ENCODE assay signal across 8 mouse cellular contexts in genomic region chr9:73112919-73113906, GRCm38 (mm10). TPM values are rescaled to one million over a fixed set of nuclear protein-coding genes. Genes with fewer than 3 reads are reported as not detected.
DNase-seq lines count a peak whose midpoint lies in the region; ATAC-seq lines count a peak whose summit lies in the region.

Gene Rsl24d1 (plus strand): TSS chr9:73113426.

- H3K36me3 ChIP-seq in embryonic facial prominence, embryonic 11.5 days (replicated peaks; ENCODE audit: control insufficient read depth, insufficient read depth, low read depth, low read length): peaks cover 3% of the 10 kb centered on the region
- H3K36me3 ChIP-seq in limb, embryonic 10.5 days: peaks cover 30% of the 10 kb centered on the region
- H3K36me3 ChIP-seq in midbrain, embryonic 13.5 days: peaks cover 27% of the 10 kb centered on the region

- peak; percentile 94 for ATAC-seq in embryonic facial prominence, embryonic 11.5 days (replicated peaks; ENCODE audit: insufficient number of reproducible peaks, low FRiP score, low TSS enrichment, low read depth)
- peak; percentile 96 for ATAC-seq in granulocyte monocyte progenitor cell, adult 5-6 weeks (replicated peaks; ENCODE audit: poor library complexity, severe bottlenecking)
- ATAC-seq in midbrain, embryonic 13.5 days: peak; percentile 99

- peak within 1 kb of the TSS; percentile 48; the same call in 1 of the 2 replicates for H3K27ac ChIP-seq in embryonic facial prominence, embryonic 11.5 days (replicated peaks; ENCODE audit: low read depth, low read length)
- peak within 1 kb of the TSS; percentile 84 for H3K27ac ChIP-seq in limb, embryonic 10.5 days
- H3K27ac ChIP-seq in midbrain, embryonic 13.5 days: peak within 1 kb of the TSS; percentile 80

- peak; percentile 62 to 77 for DNase-seq in urinary bladder, adult 18-20 months (ENCODE audit: low spot score in 2 of 2)
- no peak for DNase-seq in urinary bladder, postnatal 10 days (ENCODE audit: low spot score)
- peak; percentile 92 for DNase-seq in embryonic facial prominence, embryonic 11.5 days (ENCODE audit: low spot score)
- peak; percentile 91 for DNase-seq in kidney, adult 11 months
- DNase-seq in limb, embryonic 10.5 days (ENCODE audit: low spot score): peak; percentile 89
- DNase-seq in spleen, adult 12 weeks (ENCODE audit: low spot score): peak; percentile 66

- H3K9ac ChIP-seq in embryonic facial prominence, embryonic 11.5 days (replicated peaks; ENCODE audit: low read length): peak within 1 kb of the TSS; percentile 78
- H3K9ac ChIP-seq in midbrain, embryonic 13.5 days (replicated peaks): peak within 1 kb of the TSS; percentile 83

- peak within 1 kb of the TSS; percentile 96 for H3K4me3 ChIP-seq in embryonic facial prominence, embryonic 11.5 days (ENCODE audit: low read depth, low read length)
- H3K4me3 ChIP-seq in limb, embryonic 10.5 days: peak within 1 kb of the TSS; percentile 95
- peak within 1 kb of the TSS; percentile 97 for H3K4me3 ChIP-seq in midbrain, embryonic 13.5 days (replicated peaks)

- WGBS in embryonic facial prominence, embryonic 11.5 days: under 1% methylated on average over 64 of the region's 64 CpGs
- WGBS in limb, embryonic 10.5 days: under 1% methylated on average over 64 of the region's 64 CpGs
- WGBS in midbrain, embryonic 13.5 days: under 1% methylated on average over 64 of the region's 64 CpGs

- peak within 1 kb of the TSS; percentile 50 for H3K4me2 ChIP-seq in embryonic facial prominence, embryonic 11.5 days (ENCODE audit: low read depth, low read length)
- peak within 1 kb of the TSS; percentile 77 for H3K4me2 ChIP-seq in midbrain, embryonic 13.5 days (replicated peaks)

- no peaks in the 10 kb centered on the region for H3K4me1 ChIP-seq in embryonic facial prominence, embryonic 11.5 days (ENCODE audit: control insufficient read depth, insufficient read depth, low read length)
- H3K4me1 ChIP-seq in limb, embryonic 10.5 days: peaks cover 4% of the 10 kb centered on the region; the same call in 1 of the 2 replicates
- peaks cover 10% of the 10 kb centered on the region for H3K4me1 ChIP-seq in midbrain, embryonic 13.5 days (replicated peaks)

- H3K27me3 ChIP-seq in embryonic facial prominence, embryonic 11.5 days (ENCODE audit: control insufficient read depth, insufficient read depth, low read length): no peaks in the 10 kb centered on the region
- H3K27me3 ChIP-seq in limb, embryonic 10.5 days (ENCODE audit: low read depth, poor library complexity, severe bottlenecking): no peaks in the 10 kb centered on the region
- peaks cover 9% of the 10 kb centered on the region for H3K27me3 ChIP-seq in midbrain, embryonic 13.5 days

- H3K9me3 ChIP-seq in embryonic facial prominence, embryonic 11.5 days (replicated peaks; ENCODE audit: control insufficient read depth, low read length): no peaks in the 10 kb centered on the region
- H3K9me3 ChIP-seq in limb, embryonic 10.5 days (replicated peaks): no peaks in the 10 kb centered on the region
- no peaks in the 10 kb centered on the region for H3K9me3 ChIP-seq in midbrain, embryonic 13.5 days

RNA-seq across cellular contexts. Expression of gene Rsl24d1, which starts in this region (rescaled TPM):
- polyA plus RNA-seq in embryonic facial prominence, embryonic 11.5 days (2014; fragmentation: Nextera tagmentation; extraction: Ambion mirVana): 183 and 193 TPM in 2 replicates
- total RNA-seq in granulocyte monocyte progenitor cell, adult 5-6 weeks (2014; fragmentation: Nextera tagmentation): 87.9 and 106 TPM in 2 replicates
- 172 and 197 TPM in 2 replicates for total RNA-seq in granulocyte monocyte progenitor cell, adult 5-6 weeks (2017)
- polyA plus RNA-seq in limb, embryonic 10.5 days (2016; fragmentation: Nextera tagmentation; extraction: Ambion mirVana): 151 and 184 TPM in 2 replicates
- polyA plus RNA-seq in midbrain, embryonic 13.5 days (2015; fragmentation: Nextera tagmentation; extraction: Ambion mirVana): 120 and 123 TPM in 2 replicates
